Mouse (Mus musculus) urinary bladder, postnatal 36 days (tissue): ENCODE results near the gene Immp2l.

Experiments used
- DNase-seq, 2 experiments: peaks; one replicate each; pipeline ENCODE4 v3.0.0; 2022; ENCODE audit warnings: low spot score in 2 of 2, mixed read lengths in 1 of 2

The Immp2l gene

DNA sequence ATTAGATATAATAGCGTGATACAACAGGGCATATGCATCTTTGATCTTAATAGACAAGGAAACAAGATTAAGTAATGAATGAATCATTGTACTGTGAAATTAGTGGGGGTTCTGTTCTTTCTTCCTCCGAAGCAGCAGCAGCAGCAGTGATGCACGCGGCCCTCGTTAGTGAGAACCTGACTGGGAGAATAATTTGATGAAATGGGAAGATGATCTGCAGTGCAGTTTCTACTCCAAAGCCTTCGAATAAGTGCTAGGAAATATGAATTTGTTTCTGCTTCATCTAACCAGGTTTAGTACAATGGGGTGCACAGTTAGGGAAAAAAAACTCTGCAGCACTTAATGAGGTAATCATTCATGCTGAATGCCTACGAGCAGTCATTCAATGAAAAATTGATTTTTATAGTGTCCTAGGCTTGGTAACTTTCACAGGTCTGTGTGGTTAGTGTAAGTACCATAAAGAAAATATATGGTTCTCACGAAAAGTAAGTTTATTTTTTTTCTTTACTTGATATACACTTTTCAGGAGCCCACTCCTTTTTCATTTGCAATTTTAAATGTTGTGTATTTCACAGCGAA lies 401.3 kb downstream of the Immp2l start:
- no peak for DNase-seq

DNA sequence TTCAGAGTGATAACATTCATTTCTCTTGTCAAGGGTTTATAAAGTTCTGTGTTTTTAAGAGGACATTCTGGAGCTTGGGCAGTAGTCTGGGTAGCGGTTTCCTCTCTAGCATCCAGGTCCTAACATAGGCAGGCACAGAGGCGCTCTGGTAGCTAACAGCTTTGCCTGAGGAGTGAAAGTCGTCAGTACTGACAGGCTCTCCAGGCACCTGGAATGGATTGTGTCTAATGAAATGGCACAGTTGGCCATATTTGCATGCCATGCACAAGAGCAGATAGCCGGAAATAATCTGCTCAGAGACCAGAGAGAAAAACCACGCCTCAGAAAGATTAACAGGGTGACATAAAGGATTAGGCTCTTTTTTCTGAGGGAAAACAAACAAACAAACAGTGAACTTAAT lies 403.6 kb downstream of the Immp2l start:
- DNase-seq = no peak

DNA sequence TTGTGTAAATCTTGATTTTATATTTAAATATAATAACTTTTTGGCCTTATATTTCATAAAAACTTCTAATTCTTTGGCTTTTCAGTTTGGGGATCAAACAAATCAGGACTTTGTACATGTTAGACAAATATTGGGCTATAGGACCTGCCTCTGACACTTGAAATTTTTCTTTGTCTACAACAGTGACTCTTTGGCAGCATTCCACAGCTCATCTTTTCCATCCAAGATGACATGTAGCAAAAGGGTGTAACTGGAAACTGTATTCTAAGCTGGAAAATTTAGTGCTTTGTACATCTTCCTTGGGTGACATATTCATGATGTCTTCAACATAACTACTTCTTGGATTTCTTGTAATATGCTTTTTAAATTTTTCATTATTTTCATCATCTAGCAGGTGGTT lies 404.9 kb downstream of the Immp2l start:
- DNase-seq = no peak

DNA sequence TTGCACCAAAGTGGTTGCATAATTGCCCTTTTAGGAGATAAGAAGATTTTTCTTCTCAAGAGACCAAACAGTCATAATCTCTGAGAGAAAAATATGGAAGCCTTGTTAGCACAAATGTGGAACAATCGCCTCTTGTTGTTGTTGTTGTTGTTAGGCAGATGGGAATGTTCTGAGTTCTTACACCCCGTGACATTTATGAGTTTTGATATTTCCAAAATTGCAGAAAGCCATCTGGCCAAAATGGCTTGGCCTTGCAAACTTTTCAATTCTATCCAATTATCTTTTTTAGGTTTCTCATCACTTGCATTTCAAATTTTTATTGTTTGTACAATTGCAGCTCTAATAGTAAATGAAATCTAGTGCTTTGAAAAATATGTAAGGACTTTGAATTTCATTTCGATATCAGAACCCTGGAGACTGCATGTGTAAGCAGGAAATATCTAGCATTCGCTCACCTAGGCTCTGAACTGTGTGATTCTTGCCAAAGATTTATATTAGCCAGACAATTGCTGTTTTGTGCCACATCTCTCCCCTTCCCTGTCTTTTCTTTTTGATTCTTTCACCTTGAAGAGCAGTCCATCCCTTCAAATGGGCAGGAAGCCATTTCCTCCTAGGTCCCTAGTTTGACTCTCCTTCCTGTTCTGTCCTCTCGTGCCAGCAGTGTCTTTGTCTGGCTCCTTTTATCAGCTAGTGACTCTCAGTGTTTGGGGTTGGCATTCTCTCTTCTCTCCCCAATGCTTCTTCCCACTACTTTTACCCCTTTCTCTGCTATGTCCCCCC lies 412.5 kb downstream of the Immp2l start:
- DNase-seq = no peak

DNA sequence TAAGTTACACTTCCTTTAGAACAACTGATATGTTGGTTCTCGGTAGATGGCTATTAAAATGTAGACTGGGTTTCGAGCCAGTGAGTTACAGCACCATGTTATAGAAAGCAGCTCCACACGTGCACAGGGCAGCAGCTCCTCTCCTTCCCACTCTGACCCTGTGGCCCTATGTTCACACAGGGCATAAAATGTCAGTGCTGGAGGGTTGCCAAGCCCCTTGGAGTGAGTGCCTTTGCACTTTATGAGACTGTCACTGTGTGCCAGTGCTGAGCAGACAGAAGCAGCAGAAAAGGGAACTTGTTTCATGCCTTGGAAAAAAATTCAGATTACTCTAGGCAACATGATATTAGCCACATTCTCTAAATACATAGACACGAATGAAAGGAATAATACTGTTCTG lies 414.6 kb downstream of the Immp2l start:
- peak in 1 of 2 experiments; percentile 8 for DNase-seq

DNA sequence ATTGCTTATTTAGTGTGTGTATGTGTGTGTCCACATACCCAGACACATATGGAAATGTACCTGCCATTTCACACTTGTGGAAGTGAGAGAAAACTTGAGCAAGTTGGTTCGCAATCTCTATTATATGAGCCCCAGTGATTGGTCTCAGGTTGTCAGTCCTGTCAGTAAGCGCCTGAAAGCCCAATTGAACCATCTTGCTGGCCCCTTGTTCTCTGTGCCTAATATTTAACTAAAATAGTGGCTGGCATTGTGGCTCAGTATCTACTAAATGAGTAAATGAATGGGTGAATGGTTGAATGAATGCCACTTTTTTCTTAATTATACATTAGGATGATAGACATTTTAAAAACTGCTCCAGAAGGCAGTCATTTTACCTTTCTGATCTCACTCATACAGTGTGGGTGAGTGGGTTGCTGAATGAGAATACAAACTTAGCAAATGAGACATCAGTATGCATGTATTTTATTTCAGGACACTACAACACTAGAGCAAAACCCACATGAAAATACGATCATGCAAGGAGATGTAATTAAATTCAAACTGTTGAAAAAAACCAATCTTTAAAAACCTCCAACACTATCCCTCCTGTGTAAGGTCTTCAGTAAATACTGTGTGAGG lies 444.6 kb downstream of the Immp2l start:
- DNase-seq = no peak

DNA sequence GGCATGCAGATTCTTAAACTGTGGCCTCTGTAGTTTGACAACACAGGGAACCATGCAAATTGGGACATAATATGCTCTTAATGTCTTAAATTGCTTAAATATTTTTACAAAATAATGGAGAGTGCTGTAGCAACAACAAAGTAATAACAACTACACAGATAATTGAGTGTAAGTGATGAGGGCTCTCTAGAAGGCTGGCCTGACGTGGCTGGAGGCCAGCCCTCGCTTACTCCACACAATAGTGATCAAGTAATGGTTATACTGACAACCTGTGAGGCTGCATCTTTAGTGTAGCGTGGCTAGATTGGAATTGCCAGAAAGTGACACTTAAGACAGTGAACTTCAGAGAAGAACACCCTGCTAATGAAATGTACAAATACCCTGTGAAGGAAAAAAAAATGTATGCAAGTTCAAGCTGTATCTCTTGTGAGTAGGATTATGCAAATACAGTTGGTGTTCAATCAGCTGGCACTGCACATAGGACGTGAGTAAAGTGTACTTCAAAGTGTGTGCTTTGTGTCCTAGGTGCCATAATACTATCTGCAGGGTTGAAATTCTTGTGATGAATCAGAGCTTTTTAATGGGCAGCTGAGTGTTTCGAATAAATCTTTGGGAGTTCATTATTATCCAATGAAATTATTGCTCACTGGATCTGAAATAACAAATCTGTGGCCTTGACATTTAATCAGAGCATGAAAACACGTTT lies 445.4 kb downstream of the Immp2l start:
- no peak for DNase-seq

DNA sequence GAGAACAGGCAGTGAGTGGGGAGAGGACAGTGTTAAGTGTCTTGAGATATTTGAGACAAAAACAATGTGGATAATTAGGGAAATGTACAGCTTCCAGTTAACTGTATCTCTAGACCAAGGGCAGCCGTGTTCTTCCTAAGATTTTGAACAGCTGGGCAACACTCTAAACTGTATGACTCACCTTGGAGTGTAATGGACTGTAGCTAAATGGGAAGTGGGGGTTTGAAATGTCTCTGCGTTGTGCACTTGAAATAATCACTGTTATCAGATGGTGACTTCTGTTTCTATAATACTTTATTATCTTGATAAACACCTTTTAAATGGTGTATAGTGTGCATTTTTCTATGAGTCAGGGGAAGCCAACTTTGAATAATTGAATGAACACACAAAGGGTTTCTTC lies 457.6 kb downstream of the Immp2l start:
- DNase-seq = no peak

DNA sequence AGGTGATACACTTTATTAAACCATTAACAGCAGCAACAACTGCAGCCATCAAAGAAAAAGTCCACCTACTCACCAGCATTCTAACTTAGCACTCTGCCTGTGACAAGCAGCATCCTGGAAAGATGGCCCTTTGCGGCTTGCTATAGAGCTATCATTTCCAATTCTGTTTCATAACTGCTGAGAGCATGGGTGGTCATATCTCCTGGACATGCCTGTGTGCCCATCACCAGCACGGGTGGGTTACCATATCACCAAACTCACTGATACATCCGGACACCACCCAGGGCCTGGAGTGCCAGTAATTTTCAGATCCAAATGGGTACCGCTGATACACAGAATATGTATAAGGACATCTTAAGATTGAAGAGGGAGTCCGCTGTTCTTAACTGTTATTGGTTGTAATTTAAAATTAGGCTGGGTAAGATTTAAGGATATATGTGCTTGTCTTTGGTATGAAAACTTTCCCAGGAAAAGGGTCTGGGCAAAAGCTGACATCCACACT lies 459.3 kb downstream of the Immp2l start:
- DNase-seq = no peak

DNA sequence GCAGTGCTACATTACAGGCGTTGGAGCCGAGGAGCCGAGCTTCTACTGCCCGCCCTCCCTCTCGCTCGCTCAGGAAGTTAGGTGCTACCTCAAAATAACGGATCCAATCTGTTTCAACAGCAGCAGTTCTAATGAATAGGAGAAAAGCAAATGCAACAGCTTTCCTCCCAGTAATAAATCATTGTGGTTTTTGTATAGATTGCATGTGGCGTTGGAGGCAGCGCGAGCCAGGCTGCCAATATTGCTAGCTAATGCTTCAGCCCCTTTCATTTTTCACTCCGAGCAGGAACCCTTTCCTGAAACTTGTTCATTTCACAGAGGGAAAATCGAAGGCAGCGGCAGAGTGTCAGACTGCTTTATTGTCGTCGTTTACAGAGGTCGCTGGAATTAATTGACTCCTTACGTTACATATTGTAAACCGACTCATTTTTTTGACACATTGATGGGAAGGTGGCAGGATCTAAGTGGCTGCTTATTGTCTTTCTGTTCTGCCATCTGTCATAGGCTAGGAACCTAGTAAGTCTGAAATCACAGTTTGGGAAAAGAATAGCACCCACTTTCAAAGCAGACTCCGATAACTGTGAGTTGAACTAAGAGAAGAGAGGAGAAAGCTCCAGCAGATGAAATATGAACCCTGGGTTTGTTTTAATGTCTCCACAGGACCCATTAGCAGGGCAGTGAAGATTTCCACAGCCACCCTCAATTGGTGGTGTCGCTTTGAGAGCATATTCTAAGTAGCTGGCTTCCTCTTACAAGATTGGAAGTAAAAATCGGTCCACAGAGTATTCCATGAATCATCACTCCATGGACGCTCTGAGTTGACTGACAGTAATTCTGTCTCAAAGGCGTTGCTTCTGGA lies 459.9 kb downstream of the Immp2l start:
- DNase-seq = no peak

DNA sequence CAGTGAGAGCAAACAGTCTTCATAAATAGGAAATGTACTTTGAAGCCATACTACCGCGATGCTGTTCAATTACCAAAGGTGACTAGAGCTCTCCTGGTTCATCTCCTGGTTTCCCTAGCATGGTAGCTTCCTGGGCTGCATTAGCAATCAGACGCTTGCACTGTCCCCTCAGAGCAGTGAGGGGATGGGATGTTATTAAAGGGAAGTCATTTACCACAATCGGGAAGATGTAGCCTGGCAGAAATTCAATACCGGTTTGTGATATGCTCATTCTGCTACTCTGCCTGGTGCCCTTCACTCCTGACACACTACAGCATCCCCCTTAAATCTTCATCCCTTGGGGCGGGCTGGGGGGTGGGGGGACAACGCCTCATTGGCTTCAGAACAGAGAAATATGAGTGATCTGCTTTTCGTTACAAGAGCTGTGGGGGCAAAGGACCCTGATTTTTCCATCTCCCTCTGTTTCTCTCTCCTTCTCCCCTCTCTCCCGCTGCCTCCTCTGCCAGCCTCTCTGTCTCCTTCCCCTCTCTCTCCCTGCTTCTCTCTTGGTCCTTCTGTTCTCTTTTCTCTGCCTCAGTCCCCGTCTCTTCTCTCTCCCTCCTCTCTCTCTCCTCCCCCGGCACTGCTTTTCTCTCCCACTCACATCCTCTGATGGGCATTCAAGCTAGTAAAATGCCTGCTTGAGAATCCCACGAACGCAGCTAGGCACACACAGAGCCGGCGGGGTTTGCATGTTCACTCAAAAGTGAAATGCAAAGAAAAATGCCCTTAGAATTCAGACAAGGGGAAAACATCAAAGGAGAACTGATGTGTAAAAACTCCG lies 461.0 kb downstream of the Immp2l start:
- DNase-seq = no peak

DNA sequence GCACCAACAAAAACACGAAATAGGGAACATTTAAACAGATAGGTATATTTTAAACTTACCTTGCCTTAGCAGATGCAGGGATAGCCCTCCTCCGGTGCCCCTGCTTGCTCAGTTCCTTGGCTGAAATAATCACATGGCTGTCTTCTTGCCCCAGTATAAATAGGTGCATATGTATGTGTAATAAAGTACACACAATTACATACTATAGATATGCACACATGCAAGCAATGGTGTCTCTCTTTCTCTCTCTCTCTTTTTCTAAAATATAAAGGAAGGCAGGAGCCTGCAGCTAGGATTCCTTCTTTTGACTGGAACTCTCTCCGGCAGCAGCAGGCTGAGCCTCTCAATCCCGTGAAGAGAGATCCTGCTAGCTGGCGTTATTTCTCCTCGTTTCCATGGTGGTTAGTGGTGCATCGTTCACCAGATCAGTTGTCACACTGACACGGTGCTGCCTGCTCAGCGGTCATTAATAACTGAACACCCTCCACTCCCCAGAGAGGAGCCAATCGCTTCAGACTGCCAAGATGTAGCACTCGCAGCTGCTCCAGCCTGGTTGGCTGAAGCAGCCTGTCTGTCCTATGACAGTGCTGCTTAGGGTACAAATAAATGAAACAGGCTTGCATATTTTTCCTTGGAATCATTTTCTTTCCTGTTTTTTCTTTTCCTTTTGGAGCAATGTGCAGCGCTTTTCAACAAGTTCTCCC lies 461.8 kb downstream of the Immp2l start:
- DNase-seq = no peak

DNA sequence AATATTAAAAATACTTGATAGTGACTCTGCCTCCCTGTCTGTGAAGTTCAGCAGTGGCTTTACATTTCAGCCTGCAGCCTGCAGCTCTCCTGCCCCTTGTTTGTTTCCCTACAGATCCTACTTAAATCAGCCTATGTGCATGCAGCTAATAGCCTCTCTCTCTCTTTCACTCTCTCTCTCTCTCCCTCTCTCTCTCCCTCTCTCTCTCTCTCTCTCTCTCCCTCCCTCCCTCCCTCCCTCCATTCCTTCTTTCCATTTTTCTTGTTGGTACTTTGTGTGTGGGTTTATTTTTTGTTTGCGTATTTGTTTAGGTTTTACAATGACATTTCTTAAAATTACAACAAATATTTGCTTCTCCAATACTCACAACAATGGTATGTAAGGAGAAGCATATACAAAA lies 462.4 kb downstream of the Immp2l start, which contains the start of gene Lrrn3:
Gene Lrrn3, minus strand, starts transcription at position 101 of the 400 bp plus-strand sequence.
- DNase-seq = no peak

DNA sequence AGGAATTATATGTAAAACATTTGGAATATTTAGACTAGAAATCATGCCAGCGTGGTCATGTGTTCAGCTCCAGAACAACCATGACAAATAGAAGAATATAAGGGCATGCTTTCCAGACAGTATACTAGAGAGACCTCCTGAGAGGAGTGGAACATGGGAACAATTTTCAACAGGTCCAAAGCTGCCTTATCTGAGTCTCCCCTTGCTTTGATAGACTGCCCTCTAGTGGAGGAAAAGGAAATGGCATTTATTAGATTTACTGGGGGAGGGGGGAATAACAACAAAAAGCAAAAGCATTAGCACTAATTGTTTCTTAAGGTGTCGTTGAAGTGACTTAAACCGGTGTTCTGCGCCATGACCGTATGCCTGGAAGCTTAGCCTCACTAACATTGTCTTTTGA lies 463.1 kb downstream of the Immp2l start:
- DNase-seq = no peak

DNA sequence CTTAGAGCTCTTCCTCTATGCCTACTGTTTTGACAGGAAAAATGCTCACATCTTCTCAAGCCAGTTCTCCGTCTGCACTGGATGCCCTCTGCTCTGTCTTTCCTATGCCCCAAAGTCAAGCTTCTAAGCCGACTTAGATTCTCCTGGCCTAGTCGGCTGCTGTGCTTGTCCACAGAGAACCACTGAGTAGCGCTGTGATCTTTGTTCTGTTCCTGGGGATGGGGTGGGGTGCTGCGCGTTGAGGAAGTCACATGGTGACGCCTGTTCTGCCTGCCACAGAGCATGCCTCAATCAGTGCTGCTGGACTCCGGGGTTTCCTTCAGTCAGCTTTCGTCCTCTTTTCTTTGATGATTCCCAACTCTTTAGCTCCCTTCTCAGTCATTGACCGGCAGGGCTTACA lies 470.7 kb downstream of the Immp2l start:
- no peak for DNase-seq

DNA sequence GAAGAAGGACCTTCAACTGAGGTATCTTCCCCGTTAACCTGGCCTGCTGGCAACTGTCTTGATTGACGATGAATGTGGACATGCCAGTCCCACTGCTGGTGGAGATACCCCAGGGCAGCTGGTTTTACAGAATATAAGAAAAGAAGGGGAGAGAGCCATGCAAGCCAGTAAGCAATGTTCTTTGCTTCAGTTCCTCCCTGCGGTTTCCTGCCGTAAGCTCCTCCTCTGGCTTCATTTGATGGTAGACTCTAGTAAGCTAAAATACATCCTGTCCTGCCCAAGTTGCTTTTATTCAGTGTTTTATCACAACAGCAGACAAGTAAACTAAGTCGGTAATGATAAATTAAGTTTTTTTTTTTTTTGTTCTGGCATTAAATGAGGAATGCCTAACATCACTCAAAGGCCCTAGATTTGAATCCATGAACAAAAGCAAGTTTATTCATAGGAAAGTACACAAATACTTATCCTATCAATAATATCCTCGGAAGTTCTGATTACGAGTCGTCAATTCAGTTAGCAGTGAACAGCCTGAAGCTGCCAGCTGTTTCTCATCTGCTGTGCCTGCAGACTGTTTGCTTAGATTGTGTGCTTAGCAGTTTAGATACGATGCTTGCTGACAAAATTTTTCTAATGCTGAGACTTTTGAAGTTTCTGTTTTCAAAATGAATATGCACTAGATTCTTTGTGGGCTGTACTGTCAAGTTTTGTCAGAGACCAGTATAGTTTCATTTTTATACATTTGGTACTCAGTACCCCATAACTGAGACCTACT lies 476.3 kb downstream of the Immp2l start:
- no peak for DNase-seq

DNA sequence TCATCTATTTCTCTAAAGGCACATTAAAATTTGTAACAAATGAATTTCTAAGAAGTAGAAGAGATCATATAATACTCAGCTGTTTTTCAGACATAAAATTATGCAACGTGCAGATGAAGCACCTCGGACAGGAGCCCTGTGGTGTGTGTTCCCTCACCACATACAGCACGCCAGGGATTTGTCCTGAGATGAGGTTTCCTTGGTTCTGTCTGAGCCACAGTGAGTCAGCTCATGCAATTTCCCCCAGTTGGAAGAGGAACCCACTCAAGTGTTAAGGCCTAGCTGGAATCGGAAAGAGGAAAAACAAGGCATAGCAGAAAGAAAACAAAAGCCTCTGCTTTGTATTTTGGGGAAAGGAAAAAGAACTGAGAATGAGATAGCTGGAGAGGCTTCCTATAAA lies 484.7 kb downstream of the Immp2l start:
- DNase-seq = no peak

DNA sequence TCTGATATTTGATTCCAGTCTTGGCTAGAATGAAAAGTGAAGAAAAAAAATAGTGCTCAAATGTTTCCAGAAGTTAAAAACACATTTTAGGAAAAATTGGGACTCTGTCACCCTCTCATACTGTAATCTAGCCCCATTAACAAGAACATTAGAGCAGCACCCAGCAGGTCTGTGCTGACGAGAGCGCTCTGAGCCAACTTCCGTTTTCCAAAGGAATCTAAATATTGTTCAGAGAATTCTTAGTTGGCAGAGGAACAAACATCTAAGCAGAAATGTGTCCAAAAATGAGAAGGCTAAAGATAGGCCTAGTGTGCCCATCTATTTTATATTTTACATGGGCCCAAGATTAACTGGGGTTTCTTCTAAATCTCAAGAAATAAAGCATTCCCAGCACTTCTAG lies 486.7 kb downstream of the Immp2l start:
- no peak for DNase-seq

DNA sequence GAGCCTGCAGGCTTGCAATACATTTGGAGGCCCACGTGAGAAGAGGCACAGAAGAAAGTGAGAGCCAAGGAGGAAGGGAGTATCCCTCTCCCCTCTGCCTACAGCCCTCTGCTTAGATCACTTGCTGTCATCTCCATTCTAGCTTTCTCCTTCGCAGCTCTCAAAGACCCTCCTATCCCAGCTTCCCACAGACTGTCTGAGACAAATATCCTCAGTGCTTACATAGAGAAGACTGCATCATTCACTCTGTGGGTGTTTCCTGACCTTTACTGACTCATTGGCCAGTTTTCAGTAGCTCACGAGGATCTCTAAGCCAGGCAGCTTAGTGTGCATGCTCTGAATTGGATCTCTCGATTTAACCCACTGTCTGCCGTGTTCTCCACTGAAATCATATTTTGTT lies 495.0 kb downstream of the Immp2l start:
- no peak for DNase-seq
